Mouse (Mus musculus) thymus, postnatal 36 days (tissue): ENCODE measurements at regions not wholly inside any gene's neighbourhood (a gene's known extent, or its start where the extent isn't known, plus 50 kb on each side); places are given as distances from the start of the nearest gene placed in this dataset.
"Not testable (repeated sequence)": the region's sequence is repeated elsewhere in the genome, so short reads cannot be mapped to it uniquely, and the experiment has no call there.

ENCODE experiments used
- DNase-seq, 2 experiments: peaks; one replicate each; pipeline ENCODE4 v3.0.0; 2022; ENCODE audit warnings: mixed read lengths in 2 of 2

DNA sequence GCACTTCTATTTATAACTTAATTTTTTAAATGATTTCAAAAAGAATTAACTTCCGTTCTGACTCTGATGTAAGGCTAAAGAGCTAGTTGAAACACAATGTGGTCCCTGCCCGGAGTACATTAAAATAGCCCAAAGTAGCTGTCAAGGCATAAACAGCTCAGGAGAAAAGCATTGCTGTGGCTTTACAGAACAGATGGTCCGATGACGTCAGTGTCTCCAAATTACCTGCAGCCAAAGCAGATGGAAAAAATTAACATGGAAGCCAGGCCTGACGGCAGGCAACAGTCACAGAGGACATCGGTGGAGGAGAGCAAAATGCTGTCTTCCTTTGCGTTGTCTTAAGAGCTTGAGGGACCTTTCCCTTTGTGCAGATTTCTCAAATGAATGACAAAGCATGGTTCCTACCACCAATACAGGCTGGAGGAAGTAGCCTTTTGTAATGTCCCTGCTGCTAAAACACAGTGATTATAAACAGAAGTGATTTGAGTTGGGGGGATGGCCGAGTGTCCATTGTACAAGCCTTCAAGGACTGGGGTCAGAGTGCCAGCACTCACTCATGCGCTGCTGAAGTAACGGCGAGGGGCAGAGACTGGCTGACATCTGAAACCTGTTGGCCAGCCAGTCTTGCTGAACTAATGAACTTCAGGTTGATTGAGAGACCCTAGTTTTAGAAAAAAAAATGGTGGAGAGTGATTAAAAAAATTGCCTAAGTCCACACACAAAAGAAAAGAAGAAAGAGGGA, 101.8 kb upstream of the Plcl2 start:
- DNase-seq = no peak

- DNase-seq = no peak
Observed at GRCm38 (mm10) chr17:50408581-50408980, 100.6 kb upstream of the Plcl2 start.

DNA sequence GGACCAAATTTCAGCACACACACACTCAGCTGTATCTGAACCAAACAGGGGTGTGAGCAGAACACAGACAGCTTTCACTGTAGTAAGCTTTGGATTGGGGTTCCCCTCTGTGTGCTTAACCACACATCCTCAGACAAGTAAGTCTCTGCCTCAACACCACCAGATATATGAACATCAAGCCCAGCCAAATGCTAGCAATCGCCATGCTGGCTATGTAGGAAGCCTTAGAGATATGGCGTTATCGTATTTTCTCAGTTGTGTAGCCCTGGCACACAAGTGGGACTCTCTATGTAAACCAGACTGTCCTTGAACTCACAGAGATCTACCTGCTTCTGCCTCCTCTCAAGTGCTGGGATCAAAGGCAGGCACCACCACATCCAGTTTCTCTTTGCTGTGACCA, 99.9 kb upstream of the Plcl2 start:
- DNase-seq = no peak

DNA sequence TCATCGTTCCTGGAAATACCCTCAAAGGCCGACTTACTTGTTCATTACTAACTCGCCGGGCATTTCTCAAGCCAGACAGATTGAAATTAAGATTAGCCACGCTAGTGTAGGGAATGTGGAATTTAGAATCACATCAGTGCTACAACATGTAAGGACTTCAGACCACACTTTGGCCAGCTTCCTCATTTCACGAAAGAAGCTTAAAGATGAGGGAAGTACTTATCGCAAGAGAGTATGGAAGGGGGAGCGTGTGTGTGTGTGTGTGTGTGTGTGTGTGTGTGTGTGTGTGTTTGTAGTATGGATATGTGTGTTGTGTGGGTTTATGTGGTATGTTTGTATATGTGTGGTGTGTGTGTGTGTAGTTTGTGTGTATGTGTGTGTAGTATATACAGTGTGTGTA, 99.3 kb upstream of the Plcl2 start:
- DNase-seq = no peak

DNA sequence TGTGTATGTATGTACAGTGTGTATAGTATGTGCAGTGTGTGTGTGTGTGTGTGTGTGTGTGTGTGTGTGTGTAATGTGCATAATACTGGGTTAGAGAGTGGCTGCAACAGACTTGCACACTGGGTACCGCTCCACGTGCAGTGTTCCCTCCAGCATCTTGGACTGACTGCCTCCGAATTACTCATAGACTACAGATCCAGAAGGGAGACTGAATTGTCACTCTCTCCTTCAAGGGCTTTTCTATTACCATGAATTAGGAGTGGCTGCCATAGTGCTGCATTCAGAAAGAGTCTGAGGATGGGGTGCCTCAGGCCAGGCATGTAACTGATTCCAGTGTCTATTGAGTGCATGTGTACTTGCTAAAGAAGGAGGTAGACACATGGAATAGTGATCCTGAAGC, 98.9 kb upstream of the Plcl2 start:
- no peak for DNase-seq

GRCm38 (mm10) chr17:50412446-50412845, 96.8 kb upstream of the Plcl2 start:
- DNase-seq = no peak

GRCm38 (mm10) chr17:50413916-50414315, 95.3 kb upstream of the Plcl2 start:
- no peak for DNase-seq

GRCm38 (mm10) chr17:50415331-50416005, 93.7 kb upstream of the Plcl2 start:
- peak in 1 of 2 experiments; percentile 16 for DNase-seq

DNA sequence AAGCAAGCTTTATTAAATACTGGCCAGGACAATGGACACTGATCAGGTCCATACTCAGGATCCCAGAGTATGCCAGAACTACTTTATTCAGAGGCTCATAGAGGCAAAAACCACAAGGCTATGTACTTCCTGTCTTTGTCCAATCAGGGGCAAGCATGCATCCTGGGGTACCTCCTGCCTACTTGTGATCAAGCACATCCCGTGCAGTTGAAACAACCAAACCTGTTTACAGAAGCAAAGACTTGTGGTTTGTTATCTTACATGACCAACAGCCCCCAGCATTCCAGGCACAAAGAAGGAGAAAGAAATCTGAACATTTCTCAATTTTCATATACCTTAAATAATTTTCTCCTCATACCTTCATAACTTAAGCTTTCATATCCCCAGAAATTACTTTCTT, 93.1 kb upstream of the Plcl2 start:
- peak in 1 of 2 experiments; percentile 27 for DNase-seq

- no peak for DNase-seq
Observed at GRCm38 (mm10) chr17:50416538-50417113, 92.6 kb upstream of the Plcl2 start.

DNA sequence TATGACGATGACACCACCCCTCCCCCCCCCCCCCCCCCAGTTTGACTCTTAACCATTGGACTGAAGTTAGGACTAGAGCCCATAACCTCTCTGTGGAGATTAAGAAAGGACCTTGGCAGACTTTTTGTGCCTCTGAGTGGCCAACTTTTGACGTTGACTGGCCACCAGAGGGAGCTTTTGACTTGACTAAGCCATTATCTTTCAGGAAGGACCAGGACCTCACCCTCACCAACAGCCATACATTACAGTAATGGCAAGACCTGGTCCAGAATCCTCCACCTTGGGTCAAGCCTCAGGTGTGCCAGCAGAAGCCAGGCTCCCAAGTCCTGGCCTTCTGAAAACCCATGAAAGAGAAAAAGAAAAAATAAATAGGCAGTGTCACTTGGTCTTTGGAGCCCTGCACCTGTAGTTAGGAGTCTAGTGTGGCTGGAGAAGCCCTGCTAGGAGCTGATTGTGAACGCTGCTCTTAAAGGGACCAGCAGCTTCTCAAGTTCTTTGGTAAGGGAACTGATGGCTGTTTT, 90.3 kb upstream of the Plcl2 start:
- DNase-seq = peak; percentile 52 to 56

DNA sequence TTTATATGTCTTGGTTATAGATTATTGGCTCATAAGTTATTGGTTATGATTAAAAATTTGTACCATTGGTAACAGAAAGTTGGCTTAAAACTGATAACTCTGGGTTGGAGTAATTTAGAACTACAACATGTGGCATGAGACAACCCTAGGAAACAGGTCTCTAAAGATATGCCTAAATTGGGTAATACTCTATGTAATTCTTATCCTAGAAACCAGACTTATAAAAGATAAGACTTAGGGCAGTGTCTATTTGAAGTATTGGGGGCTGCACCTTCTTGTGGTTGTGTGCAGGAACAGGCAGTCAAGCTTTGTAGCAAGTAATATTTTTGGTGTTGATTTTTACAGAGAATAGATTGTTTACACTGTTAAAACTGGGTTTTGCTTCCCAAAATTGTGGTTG, 89.7 kb upstream of the Plcl2 start:
- DNase-seq = not testable (repeated sequence)

DNA sequence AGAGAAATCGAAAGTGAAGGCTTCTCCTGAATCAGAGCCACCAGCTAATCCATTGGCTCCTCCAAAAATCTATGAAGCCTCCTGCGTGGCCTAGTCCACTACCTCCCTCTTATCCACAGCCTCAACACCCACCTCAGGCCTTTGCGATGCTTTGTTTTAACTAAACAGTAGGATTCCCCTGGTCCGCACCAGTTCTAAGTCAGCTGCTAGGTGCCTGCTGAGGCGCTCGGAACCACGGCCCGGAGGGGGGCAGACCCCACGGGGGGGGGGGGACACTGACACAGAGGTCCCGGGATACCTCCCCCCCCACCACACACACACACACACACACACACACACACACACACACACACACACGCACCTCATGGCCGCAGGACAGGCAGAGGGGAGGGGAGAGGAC, 89.2 kb upstream of the Plcl2 start:
- DNase-seq = no peak

DNA sequence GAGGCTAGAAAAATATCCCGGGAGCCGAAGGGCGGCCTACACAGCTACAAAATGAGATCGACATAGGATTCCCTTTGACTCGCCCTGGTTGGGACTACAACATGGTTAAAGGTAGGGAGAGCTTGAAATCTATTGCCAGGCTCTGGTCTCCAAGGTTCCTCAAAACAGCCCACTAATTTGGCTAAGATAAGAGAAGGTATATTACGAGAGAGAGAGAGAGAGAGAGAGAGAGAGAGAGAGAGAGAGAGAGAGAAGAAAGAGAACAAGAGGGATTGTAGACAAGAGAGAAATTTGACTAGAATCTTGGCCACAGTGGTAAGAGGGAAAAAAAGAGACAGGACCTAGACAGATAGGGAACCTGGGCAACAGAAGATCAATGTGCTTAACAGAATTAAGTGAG, 88.5 kb upstream of the Plcl2 start:
- DNase-seq = no peak

DNA sequence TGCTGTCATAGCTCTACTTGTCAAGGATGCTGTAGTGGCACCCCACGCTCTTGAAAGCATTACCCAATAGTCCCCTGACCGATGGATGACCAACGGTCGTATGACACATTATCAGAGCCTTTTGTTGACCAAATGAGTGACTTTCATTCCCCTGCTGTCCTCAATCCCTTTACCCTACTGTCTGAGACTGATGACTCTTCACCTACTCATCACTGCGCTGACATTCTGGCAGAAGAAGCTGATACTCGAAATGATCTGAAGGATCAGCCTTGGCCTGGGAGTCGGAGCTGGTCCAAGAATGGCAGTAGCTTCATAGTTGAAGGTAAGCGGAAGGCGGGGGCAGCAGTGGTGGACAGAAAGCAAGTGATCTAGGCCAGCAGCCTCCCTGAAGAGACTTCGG, 87.7 kb upstream of the Plcl2 start:
- DNase-seq = no peak

DNA sequence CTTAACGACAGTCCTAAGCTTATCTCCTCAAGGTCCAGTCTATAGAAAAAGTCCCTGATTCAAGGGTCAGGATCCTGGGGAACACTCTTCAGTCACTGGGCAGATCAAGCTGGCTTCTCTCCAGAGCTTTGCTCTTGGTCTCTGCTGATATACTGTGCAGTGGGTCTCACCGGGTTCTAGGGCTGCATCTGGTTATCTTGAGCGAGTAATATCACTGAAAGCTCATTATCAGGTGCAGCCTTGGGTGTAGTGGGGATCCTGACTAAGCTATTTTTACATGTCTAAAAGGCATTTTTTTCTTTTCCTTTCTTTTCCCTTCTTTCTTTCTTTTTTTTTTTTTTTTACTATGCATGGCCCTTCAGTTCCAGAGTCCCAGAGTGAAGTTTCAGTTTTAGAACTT, 84.1 kb upstream of the Plcl2 start:
- no peak for DNase-seq

DNA sequence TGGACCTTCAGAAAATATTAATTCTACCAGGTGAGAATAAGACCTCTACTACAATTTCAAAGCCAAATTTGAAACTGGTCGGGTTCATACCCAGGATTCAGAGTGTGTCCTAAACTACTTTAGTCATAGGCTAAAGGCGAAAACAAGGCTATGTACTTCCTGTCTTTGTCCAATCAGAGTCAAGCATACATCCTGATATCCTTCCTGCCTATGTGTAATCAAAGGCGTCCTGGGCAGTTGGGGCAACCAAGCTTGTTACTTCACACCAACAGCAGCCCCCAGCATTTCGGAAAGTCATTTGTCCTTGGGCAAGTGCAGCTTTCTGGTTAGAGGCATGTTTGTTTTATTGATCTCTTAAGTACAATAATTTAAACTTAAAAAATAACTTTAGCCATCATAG, 83.7 kb upstream of the Plcl2 start:
- no peak for DNase-seq

GRCm38 (mm10) chr17:50426146-50426545, 83.1 kb upstream of the Plcl2 start:
- DNase-seq = peak in 1 of 2 experiments; percentile 37

- no peak for DNase-seq
Observed at GRCm38 (mm10) chr17:50427331-50428003, 81.7 kb upstream of the Plcl2 start.

GRCm38 (mm10) chr17:50428004-50428560, 81.1 kb upstream of the Plcl2 start:
- DNase-seq = no peak

GRCm38 (mm10) chr17:50432559-50432958, 76.6 kb upstream of the Plcl2 start:
- no peak for DNase-seq

GRCm38 (mm10) chr17:50438960-50439359, 70.2 kb upstream of the Plcl2 start:
- no peak for DNase-seq

- no peak for DNase-seq
Observed at GRCm38 (mm10) chr17:50439365-50439764, 69.8 kb upstream of the Plcl2 start.
